Mouse (Mus musculus): ENCODE data around the gene Cyth1.

DNA sequence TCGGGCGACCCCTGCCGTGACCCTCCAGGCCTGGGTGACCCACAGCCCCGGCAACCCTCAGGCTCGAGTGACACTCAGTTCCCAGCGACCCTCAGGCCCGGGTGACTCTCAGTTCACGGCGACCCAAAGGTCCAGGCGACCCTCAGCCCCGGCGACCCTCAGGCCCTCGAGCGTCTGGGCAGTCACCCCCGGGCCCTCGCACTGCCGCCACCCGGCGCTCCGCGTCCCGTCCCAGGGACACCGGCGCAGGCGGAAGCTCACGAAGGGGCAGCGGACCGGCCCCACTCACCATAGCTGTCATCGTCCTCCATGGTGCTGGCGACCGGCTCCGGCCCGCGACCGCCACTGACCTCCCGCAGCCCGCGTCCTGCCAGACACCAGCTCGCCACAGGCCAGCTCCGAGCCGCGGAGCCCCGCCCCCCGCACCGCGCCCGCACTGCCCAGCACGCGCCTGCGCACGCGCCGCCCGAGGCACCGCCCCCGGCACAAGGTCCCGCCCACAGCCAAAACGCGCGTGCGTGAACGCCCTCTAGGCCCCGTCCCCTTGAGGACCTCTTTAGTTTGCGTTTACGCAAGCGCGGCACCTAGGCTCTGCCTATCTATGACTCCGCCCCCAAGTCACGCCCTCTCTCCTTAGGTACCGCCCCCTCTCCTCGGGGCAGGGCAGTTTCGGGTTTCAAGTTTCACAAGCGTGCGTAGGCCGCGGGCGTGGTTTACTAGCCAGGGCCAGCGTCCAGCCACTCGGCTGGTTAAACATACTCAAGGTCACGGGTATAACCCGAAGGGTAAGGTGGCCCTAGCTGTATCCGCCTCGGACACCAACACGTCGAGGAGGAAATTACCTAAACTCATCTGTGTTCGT, at the start of gene Cyth1:
- TF ChIP-seq CTCF (IDR thresholded peaks at IDR 0.05; ENCODE audit: extremely low read depth, insufficient read depth, insufficient read length, insufficient replicate concordance) (no peak), POLR2A (IDR thresholded peaks at IDR 0.05; ENCODE audit: low read depth, low read length) (peak; percentile 85)
